Comparison of ENCODE assay signal across 17 mouse cellular contexts in genomic region chr12:9582248-9582995, GRCm38 (mm10). TPM values are rescaled to one million over a fixed set of nuclear protein-coding genes. Genes with fewer than 3 reads are reported as not detected.
DNase-seq lines count a peak whose midpoint lies in the region; ATAC-seq lines count a peak whose summit lies in the region.
"Had no signal": no experiment of that assay in that cellular context is flagged by ENCODE, and none has a peak within 500 bp of the region (broad histone marks: within the 10 kb centered on the region; RNA-seq: fewer than 3 reads in every experiment).

No protein-coding gene starts in this region.

- no peak overlapping the region for H3K27ac ChIP-seq in forebrain, embryonic 10.5 days
- no peak overlapping the region for H3K27ac ChIP-seq in forebrain, embryonic 15.5 days (replicated peaks)
- H3K27ac ChIP-seq in hindbrain, embryonic 11.5 days (ENCODE audit: low read depth, low read length) = no peak overlapping the region
- no peak overlapping the region for H3K27ac ChIP-seq in hindbrain, embryonic 12.5 days
- H3K27ac ChIP-seq: liver, embryonic 13.5 days; midbrain, embryonic 12.5 days had no signal

- no peaks in the 10 kb centered on the region for H3K9me3 ChIP-seq in forebrain, embryonic 10.5 days
- H3K9me3 ChIP-seq in forebrain, embryonic 15.5 days = no peaks in the 10 kb centered on the region
- H3K9me3 ChIP-seq in hindbrain, embryonic 11.5 days (ENCODE audit: control insufficient read depth, low read length) = no peaks in the 10 kb centered on the region
- H3K9me3 ChIP-seq in hindbrain, embryonic 12.5 days (replicated peaks) = no peaks in the 10 kb centered on the region
- H3K9me3 ChIP-seq: liver, embryonic 13.5 days; midbrain, embryonic 12.5 days had no signal

- H3K4me3 ChIP-seq in forebrain, embryonic 10.5 days = no peak overlapping the region
- H3K4me3 ChIP-seq in forebrain, embryonic 15.5 days = no peak overlapping the region
- H3K4me3 ChIP-seq in hindbrain, embryonic 11.5 days (ENCODE audit: low read depth, low read length) = no peak overlapping the region
- no peak overlapping the region for H3K4me3 ChIP-seq in hindbrain, embryonic 12.5 days
- H3K4me3 ChIP-seq: liver, embryonic 13.5 days; midbrain, embryonic 12.5 days had no signal

- ATAC-seq in forebrain, embryonic 15.5 days (replicated peaks) = no peak
- no peak for ATAC-seq in hindbrain, embryonic 11.5 days (ENCODE audit: low FRiP score)
- no peak for ATAC-seq in hindbrain, embryonic 12.5 days (ENCODE audit: low FRiP score)

- no peaks in the 10 kb centered on the region for H3K36me3 ChIP-seq in forebrain, embryonic 10.5 days (replicated peaks)
- no peaks in the 10 kb centered on the region for H3K36me3 ChIP-seq in forebrain, embryonic 15.5 days
- H3K36me3 ChIP-seq in hindbrain, embryonic 11.5 days (ENCODE audit: control insufficient read depth, insufficient read depth, low read length) = no peaks in the 10 kb centered on the region
- no peaks in the 10 kb centered on the region for H3K36me3 ChIP-seq in hindbrain, embryonic 12.5 days
- H3K36me3 ChIP-seq: G1E; liver, embryonic 13.5 days; midbrain, embryonic 12.5 days had no signal

- peaks cover 39% of the 10 kb centered on the region for H3K4me1 ChIP-seq in forebrain, embryonic 10.5 days
- H3K4me1 ChIP-seq in forebrain, embryonic 15.5 days = peaks cover 24% of the 10 kb centered on the region
- no peaks in the 10 kb centered on the region for H3K4me1 ChIP-seq in hindbrain, embryonic 11.5 days (replicated peaks; ENCODE audit: control insufficient read depth, insufficient read depth, low read length)
- H3K4me1 ChIP-seq in hindbrain, embryonic 12.5 days = peaks cover 13% of the 10 kb centered on the region
- H3K4me1 ChIP-seq: liver, embryonic 13.5 days had no signal

- intact Hi-C loops in left cerebral cortex, postnatal 36 days (cut with DNase I) = no loop called here

- WGBS in forebrain, embryonic 10.5 days = 2% methylated on average over 14 of the region's 14 CpGs
- WGBS in forebrain, embryonic 15.5 days = 5% methylated on average over 14 of the region's 14 CpGs
- WGBS in hindbrain, embryonic 11.5 days = 3% methylated on average over 14 of the region's 14 CpGs
- WGBS in hindbrain, embryonic 12.5 days = 3% methylated on average over 14 of the region's 14 CpGs

- no peak overlapping the region for H3K9ac ChIP-seq in forebrain, embryonic 15.5 days (replicated peaks)
- no peak overlapping the region for H3K9ac ChIP-seq in hindbrain, embryonic 11.5 days (ENCODE audit: low read depth, low read length)
- H3K9ac ChIP-seq in hindbrain, embryonic 12.5 days = no peak overlapping the region
- H3K9ac ChIP-seq: liver, embryonic 13.5 days; midbrain, embryonic 12.5 days had no signal

- DNase-seq in forebrain, embryonic 10.5 days (ENCODE audit: extremely low spot score, low spot score) = peak; percentile 31
- DNase-seq in hindbrain, embryonic 11.5 days (ENCODE audit: low spot score) = peak; percentile 37
- peak; percentile 3 for DNase-seq in retina, embryonic 14.5 days (ENCODE audit: low spot score)
- no peak for DNase-seq in retina, postnatal 1 day
- peak; percentile 63 for DNase-seq in testis, postnatal 10 days (ENCODE audit: low spot score)
- DNase-seq in left cerebral cortex, postnatal 36 days (ENCODE audit: low spot score in 2 of 2) = no peak
- DNase-seq: adrenal gland, postnatal 36 days; cerebellum, postnatal 36 days; kidney, postnatal 14 days; liver, embryonic 13.5 days; lung, postnatal 14 days; right cerebral cortex, adult 18-20 months; thymus, adult 18-20 months had no signal

- H3K4me2 ChIP-seq in forebrain, embryonic 15.5 days (replicated peaks) = no peak overlapping the region
- H3K4me2 ChIP-seq in hindbrain, embryonic 11.5 days (replicated peaks; ENCODE audit: low read depth, low read length) = no peak overlapping the region
- H3K4me2 ChIP-seq in hindbrain, embryonic 12.5 days (replicated peaks) = no peak overlapping the region
- H3K4me2 ChIP-seq: liver, embryonic 13.5 days; midbrain, embryonic 12.5 days had no signal

- H3K27me3 ChIP-seq in forebrain, embryonic 10.5 days (ENCODE audit: poor library complexity, severe bottlenecking) = peaks cover 78% of the 10 kb centered on the region
- peaks cover 70% of the 10 kb centered on the region for H3K27me3 ChIP-seq in forebrain, embryonic 15.5 days
- H3K27me3 ChIP-seq in hindbrain, embryonic 11.5 days (ENCODE audit: control insufficient read depth, insufficient read depth, low read length) = peaks cover 66% of the 10 kb centered on the region
- H3K27me3 ChIP-seq in hindbrain, embryonic 12.5 days = peaks cover 72% of the 10 kb centered on the region

RNA-seq across cellular contexts. Expression of gene Osr1, which starts 12.5 kb away (rescaled TPM):
- 2.3 and 3.4 TPM in 2 replicates for polyA plus RNA-seq in forebrain, embryonic 10.5 days (2016; fragmentation: Nextera tagmentation; extraction: Ambion mirVana)
- 4.1 and 4.2 TPM in 2 replicates for polyA plus RNA-seq in forebrain, embryonic 15.5 days (2015; fragmentation: Nextera tagmentation; extraction: Ambion mirVana)
- 9.9 and 13.6 TPM in 2 replicates for polyA plus RNA-seq in hindbrain, embryonic 11.5 days (2014; fragmentation: Nextera tagmentation; extraction: Ambion mirVana)
- polyA plus RNA-seq in hindbrain, embryonic 12.5 days (2016; fragmentation: Nextera tagmentation; extraction: Ambion mirVana) = 19.7 and 37.7 TPM in 2 replicates
- total RNA-seq in left cerebral cortex, postnatal 36 days (2021) = 1 to 10 TPM; 1.8 to 3.5 TPM
- total RNA-seq: G1E had no signal
- polyA plus RNA-seq: G1E had no signal

Comparison
In these comparisons a context has a peak if more than half of its experiments do, and no peak if none do; other contexts are left out.
1. DNase-seq: peak in forebrain, embryonic 10.5 days (single experiment), hindbrain, embryonic 11.5 days (single experiment), retina, embryonic 14.5 days (single experiment) and testis, postnatal 10 days (single experiment); none in retina, postnatal 1 day (single experiment) and left cerebral cortex, postnatal 36 days (0 of 2).